Mouse (Mus musculus): ENCODE results near the gene 4921536K21Rik.
A peak's percentile ranks its signal among the peaks of the same experiment; 100 is the strongest.
"Not testable (repeated sequence)": the region's sequence is repeated elsewhere in the genome, so short reads cannot be mapped to it uniquely, and the experiment has no call there.

The 4921536K21Rik gene

DNA sequence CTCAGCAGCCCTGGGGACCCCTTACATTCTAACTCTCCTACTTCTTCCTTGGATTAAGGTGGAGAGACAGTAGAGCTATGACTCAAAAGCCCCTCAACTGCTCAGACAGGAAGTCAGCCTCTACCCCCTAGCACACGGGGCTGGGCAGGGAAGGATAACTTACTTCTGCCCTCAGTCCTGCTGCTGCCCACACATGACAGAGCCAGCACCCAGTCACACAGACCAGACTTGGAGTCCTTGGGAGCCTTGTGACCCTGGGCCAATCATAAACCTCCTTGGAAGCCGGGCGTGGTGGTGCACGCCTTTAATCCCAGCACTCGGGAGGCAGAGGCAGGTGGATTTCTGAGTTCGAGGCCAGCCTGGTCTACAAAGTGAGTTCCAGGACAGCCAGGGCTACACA lies 16.5 kb upstream of the 4921536K21Rik start:
- DNase-seq (ENCODE audit: low read depth, low spot score), result not testable (repeated sequence)

DNA sequence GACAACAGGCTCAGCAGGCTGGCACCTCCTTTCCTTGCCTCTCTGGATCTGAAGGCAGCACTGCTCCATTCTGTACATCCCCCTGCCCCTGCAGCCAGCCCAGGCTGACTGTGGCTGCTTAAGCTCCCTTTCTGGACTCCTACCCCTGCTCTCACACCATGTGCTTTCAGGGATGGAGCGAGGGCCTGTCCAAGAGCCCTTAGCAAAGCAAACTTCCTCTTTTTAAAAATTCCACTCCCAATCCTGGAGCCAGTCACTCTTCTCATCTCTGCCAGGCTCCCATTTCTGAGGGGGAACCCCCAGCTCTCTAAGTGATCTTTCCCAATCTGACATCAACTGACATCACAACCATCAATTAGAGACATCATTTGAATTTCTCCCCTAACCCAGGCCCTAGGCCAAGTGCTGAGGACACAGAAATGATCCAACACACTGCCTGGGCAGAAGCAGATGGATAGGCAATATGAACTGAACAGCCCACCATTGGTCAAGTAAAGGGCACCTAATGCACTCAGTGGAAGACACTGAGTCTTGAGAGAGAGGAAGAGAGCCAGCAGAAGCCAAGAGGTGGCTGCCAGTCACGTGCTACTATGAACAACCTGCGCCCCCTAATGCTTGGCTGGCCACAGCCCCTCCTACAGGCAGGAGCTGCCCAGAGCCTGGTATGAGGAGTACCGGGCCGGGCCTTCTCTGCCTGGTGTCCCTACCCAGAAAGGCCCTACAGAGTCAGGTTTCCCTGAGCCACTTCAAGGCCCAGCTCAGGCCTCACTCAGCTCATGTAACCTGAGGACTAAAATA lies 15.8 kb upstream of the 4921536K21Rik start:
- no peak for DNase-seq (ENCODE audit: low read depth, low spot score)

DNA sequence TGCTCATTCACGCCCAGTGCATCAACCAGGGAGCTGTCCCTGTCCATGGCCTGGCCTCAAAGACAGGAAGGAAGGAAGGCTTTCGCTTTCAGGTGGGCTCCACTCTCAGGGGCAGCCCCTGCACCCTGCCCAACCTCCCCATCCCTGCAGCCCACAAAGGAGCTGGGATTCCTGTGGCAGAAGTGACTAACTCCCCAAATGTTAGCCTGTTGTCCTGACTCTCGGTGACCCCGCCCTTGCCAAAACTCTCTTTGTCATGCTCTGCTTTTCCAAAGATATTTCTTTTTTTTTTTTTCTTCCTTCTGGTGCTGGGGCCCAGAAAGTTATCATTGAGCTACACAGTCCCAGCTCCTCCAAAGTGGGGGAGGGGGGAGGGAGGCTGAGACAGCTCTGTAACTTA lies 14.3 kb upstream of the 4921536K21Rik start:
- DNase-seq (ENCODE audit: low read depth, low spot score), result no peak

- DNase-seq (ENCODE audit: low read depth, low spot score), result no peak
Observed at GRCm38 (mm10) chr11:3905446-3905845, 10.5 kb upstream of the 4921536K21Rik start.

DNA sequence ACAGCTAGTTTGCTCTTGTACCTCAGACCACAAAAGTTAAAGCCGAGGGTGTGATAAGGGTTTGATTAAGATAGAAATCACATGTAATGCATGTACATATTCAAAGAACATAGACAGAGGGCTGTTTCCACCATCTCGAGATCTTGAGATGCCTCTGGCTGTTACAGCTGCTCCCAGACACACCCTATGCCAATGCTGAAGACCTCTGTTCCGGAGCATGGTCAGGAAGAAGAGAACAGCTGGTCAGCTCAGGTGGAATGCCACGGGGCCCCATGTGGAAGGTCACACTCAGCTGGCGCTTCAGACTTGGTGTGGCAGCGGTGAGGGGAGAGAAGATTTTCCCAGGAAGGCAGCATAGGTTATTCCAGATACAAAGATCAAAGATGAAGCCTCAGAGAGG lies 9.8 kb upstream of the 4921536K21Rik start:
- no peak for DNase-seq (ENCODE audit: low read depth, low spot score)

GRCm38 (mm10) chr11:3903046-3903445 lies 8.1 kb upstream of the 4921536K21Rik start:
- no peak for DNase-seq (ENCODE audit: low read depth, low spot score)

GRCm38 (mm10) chr11:3902516-3902915 lies 7.6 kb upstream of the 4921536K21Rik start:
- DNase-seq (ENCODE audit: low read depth, low spot score), result no peak

GRCm38 (mm10) chr11:3900296-3900695 lies 5.4 kb upstream of the 4921536K21Rik start:
- DNase-seq (ENCODE audit: low read depth, low spot score), result no peak

- no peak for DNase-seq (ENCODE audit: low read depth, low spot score)
Observed at GRCm38 (mm10) chr11:3895933-3896332, 1.0 kb upstream of the 4921536K21Rik start.

- no peak for DNase-seq (ENCODE audit: low read depth, low spot score)
Observed at GRCm38 (mm10) chr11:3895458-3895857, 560 bp upstream of the 4921536K21Rik start.

GRCm38 (mm10) chr11:3893970-3894369 lies 928 bp downstream of the 4921536K21Rik start:
- DNase-seq (ENCODE audit: low read depth, low spot score), result no peak

GRCm38 (mm10) chr11:3887331-3887730 lies 7.6 kb downstream of the 4921536K21Rik start:
- DNase-seq (ENCODE audit: low read depth, low spot score), result no peak

DNA sequence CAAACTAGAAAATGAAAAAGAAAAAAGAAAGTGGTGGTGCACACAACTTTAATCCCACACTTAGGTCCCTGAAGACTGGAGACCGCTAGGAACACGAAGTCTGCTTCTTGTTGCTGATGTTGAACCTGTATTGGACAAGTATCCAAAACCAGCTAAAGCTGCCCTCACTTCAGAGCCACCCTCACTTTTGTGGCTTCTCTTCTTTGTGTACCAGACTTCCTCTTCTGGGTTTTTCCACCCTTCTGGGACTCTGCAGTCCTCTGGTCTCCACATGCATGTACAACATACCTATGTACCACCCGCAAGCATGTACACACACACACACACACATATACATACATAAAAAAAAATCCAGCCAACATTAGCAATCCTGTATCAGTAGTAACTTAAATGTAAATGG lies 11.2 kb downstream of the 4921536K21Rik start:
- DNase-seq (ENCODE audit: low read depth, low spot score), result no peak

DNA sequence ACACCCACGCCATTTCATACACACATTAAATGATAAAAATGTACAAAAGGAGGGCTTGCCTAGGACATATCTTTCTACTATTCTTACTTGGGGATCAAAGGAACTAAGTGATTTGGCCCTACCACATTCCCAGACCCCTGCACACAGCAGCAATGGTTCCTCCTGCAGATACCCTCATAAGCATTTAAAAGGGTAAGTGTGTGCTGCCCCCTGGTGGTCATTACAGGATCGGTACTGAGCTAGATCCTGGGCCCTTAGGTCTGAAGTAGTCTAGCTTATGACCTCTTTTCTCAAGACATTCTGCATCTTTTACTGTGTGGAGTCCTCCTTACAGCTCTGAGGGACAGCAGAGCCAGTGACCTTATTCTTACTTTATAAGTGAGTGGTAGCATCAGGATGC lies 15.1 kb downstream of the 4921536K21Rik start:
- DNase-seq (ENCODE audit: low read depth, low spot score), result peak; percentile 64

- DNase-seq (ENCODE audit: low read depth, low spot score), result no peak
Observed at GRCm38 (mm10) chr11:3878660-3879059, 16.2 kb downstream of the 4921536K21Rik start.

GRCm38 (mm10) chr11:3876419-3876818 lies 18.5 kb downstream of the 4921536K21Rik start:
- no peak for DNase-seq (ENCODE audit: low read depth, low spot score)

GRCm38 (mm10) chr11:3864343-3864742 lies 30.6 kb downstream of the 4921536K21Rik start:
- DNase-seq (ENCODE audit: low read depth, low spot score), result no peak

DNA sequence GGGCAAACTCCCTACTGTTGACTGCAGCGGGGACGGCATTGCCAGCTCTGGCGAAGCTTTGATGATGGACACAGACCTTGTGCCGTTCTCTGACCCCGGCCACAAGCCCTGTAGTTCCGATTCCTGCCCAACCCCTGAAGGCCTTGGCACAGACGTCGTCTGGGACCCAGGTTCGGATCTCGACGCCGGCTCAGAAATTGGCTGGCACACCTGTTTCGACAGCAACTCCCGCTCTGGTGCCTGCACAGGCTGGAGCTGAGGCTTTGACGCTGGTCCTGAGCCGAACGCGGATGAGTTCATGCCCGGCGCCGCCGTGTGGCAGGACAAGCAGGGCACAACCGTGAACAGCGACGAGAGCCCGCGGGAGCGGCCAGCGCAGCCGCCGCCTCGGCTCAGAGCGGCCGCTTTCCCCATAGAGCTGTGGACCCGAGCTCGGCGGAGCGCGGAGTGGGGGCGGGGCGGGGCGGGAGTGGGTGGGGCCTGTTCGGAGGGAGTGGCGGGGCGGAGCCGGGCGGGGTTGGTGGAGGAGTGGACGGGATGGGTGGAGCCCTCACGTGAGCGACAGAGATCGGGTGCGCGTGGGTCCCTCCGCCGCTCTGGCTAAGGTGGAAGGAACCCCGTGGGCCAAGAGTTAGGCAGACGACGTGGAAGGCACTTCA lies 31.3 kb downstream of the 4921536K21Rik start, which contains the start of gene Osbp2:
Osbp2 (minus strand) TSS at position 450 of the 659 bp plus-strand sequence.
- DNase-seq (ENCODE audit: low read depth, low spot score), result peak; percentile 69

DNA sequence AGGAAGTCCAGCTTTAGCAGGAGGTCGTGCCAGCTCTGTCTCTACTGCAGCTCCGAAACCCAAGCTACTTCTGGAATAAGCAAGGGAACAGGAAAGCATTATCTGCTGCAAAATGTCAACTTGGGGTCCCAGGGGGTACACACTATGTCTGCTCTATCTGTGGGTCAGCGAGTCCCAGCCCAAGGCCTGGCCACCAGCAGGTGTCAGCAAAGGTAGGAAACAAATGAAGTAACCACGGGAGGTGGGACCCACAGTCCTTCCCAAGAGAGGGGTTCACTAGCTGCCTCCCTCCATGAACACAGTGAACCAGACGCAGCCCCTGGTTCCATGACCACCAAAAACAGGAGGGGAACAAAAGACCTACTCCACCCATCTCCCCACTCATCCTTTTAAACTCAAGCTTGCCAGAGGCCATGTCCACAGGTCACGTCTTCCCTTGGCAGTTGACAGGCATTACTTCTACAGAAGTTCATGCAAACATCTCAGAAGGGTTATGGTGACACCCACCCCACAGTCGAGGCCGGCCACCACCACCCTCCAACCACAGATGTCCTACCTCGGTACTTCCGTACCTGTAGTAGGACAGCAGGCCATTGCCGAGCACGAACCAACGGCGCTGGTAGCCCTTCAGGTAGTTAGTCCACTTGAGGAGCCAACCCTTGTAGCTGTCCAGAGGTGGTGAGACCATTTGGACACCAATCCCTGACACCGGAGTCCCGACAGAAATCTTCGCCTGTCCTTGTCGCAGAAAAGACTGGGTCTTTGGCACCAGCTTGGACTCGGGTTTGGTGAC lies 32.0 kb downstream of the 4921536K21Rik start:
- no peak for DNase-seq (ENCODE audit: low read depth, low spot score)

DNA sequence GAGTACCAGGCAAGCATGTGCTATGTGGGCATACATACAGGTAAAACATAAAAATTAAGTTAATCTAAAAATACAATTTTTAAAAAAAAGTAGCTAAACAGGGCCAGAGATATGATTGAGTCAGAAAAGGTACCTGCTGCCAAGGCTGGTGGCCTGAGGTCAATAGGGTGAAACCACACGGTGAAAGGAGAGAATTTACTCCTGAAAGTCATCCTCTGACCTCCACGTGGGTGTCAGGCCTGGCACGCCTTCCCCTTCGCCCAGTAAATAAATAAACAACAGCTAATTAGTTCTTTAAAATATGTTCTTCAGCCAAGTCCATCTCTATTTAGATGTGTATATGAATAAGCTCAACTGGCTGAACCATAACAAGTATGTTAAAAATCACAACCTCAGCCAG lies 34.5 kb downstream of the 4921536K21Rik start:
- DNase-seq (ENCODE audit: low read depth, low spot score), result no peak

DNA sequence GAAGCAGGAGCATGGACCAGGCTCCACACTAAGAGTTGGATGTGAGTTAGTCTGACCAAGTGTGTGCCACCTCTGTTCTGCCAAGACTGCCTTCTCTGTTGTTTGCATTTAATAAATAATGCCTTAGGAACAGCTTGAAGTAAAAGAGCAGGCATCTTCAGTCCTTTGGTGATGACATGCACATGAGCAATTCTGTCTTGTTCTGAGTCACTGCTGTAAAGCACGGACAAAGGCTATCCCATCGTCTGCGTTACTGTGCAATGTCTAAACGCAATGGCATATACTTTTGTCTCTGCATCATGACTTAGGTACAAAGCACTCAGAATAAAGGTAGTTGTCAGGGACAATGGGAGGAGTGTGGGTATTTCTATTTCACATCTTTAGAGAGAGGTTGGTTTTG lies 35.1 kb downstream of the 4921536K21Rik start:
- no peak for DNase-seq (ENCODE audit: low read depth, low spot score)

GRCm38 (mm10) chr11:3857902-3858301 lies 37.0 kb downstream of the 4921536K21Rik start:
- no peak for DNase-seq (ENCODE audit: low read depth, low spot score)
